Mouse (Mus musculus): ENCODE data around the gene Mnd1.

The Mnd1 gene

DNA sequence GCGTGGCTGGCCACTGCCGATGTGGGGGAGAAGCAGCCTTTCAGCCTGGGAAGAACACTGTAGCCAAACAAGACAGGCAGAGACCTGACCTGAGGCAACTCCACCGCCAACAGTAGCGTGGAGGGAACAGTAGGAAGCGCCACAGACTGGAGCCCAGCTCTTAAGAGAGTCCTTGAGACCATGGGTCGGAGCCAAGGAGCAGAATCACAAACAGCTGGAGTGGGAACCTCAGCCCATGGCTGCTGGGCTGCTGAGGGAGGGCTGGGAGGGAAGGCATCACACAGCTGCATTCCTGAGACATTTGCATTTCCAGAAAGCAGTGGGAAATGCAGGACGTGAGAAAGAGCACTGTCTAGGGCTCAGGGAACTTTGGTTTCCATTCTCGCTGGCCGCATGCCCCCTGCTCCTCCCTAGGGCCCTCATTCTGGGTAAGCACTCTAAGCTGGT, 106.8 kb downstream of the Mnd1 start:
- DNase-seq (ENCODE audit: low read depth, low spot score): no peak

DNA sequence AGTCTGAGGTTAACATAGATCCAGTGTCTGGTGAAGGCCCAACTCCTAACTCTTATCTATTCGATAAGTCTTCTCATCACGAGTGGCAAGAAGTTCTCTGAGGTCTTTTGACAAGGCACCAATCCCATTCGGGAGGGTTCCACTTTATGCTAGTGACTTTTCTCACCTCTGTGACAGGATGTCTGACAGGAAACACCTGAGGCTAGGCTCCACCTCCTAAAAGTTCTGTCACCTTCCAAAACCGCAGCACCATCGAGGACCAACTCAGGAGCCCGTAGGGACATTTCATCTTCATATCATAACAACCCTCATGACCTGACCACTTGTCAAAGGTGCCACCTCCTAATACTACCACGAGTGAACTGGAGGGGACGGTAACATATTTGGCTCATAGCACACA, 109.4 kb downstream of the Mnd1 start:
- no peak for DNase-seq (ENCODE audit: low read depth, low spot score)

DNA sequence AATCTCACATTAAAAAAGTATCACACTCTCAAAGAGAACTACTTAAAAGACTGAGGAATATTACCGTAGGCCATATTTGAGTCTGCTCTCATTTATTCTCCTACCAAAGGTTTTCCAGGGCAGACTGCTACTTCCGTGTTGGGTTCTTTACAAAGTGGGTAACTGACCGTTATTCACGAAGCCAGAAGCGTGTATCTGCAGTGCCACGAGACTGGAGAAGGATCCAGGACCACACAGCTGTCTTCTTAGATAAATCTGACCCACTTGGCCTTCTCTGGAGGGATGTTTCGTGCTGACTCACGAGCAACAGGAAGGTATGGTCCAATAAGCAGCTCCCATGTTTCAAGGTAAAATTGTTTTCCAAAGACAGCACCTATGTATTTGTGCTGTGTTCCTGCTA, 113.8 kb downstream of the Mnd1 start:
- DNase-seq (ENCODE audit: low read depth, low spot score): no peak

DNA sequence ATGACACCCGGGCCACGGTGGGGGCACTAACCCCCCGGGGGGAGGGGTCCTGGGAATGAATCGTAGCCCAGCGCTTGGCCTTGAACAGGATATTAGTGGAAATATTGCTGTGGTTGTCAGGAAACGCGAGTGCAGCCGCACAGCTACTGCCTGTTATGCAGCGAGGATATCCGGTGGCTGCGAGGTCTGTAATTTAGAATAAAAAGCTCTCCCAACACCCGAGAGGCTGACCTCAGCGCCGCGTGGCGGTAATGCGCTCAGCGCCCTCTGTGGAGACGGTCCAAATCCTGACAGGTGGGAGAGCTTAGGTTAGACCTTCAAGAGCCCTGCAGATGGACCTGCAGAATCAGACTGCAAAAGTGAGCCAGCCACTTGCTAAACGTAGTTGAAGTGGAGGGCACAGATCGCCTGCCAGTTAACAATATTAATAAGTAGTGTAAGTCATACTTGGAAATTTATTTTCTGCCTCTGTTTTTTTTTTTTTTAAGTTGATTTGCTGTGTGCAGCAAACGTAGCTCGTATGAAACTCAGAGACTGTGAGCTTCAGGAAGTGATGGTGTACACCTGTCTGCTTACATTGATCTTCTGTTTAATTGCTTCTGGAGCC, 115.0 kb downstream of the Mnd1 start:
- peak; percentile 46 for DNase-seq (ENCODE audit: low read depth, low spot score)

DNA sequence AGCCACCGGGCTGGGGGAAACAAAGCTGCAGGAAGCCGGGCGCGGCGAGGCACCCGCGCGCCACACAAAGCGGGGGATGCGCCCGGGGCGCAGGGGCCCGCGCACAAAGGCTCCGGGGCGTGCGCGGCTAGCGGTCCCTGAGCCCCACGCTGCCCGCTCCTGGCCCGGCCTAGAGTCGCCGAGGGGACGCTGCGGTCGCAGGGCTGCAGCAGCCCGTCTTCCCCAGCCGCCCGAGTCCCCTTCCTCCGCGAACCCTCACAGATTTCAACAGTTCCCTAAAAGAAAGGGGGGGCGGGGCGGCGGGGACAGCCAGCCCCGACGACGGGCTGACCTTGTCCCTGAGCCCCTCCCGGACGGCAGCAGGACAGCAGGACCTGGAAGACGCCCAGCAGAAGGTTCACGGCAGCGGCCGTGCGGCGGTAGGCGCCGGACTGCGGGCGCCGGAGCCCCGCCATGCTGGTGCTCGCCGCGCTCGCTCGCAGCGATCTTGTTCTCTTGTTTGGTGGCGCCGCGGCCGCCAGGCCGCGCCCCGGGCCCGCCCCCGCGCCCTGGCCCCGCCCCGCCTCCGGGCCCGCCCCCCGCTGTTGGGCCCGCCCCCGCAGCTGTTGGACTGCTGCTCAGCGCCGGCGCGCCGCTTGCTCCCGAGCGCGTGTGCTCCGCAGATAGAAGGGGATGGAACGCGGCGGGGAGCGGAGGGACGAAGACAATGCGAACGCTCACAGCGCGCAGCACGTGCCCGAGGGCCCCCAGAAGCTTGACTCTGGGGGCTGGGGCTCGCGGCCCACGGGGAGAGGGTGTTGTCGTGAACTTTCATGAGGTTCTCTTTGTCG, 115.7 kb downstream of the Mnd1 start, which contains the start of gene Tmem131l:
Gene Tmem131l (minus strand): TSS at position 530 of the 830 bp plus-strand sequence.
- peak; percentile 62 for DNase-seq (ENCODE audit: low read depth, low spot score)

DNA sequence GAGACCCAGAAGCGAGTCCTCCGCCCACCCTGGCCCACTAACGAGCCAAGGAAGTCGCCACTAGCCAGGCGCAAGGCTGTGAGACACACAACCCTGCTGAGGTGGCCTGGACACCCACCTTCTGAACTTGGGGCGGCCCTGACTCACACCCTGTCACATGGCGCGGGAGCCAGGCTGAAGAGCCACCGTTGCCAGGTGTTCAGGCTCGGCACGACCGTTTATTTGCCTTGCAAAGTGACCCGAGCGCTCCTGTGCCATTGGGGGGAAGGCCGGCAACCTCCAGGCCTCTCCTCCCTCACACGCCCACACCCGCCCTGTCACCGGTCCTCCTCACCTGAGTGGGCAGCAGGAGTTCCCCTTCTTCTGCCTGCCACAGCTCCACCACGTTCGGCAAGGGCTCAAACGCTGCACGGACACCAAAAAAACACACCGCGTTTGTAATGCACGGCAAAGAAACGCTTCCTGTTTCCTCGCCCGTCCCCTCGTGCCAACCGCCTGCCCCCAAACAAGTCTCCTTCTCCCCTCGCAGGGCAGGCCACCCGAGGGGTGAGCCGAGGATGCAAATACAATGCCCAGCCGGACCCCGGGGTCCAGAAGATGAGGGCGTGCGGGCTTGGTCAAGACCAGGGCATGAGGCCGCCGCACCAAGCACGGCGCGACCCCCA, 116.5 kb downstream of the Mnd1 start:
- no peak for DNase-seq (ENCODE audit: low read depth, low spot score)

DNA sequence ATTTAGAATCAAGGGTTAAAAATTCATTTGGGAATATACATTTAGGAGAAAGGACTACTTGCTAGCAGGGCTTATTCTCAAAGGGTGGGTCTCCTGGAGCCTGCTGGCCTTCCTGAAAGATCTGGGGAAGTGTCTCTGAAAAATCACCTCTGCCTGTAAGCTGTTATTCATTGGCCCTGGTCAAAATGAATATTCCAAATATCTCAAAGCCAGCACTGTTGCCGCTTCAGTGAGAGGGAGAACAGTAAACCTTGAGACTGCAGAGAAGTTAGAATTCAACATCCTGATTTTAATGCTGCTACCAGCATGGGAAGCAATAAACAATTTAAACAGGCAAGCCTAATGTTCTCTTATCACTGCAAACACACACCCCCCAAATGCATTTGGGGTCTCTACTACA, 117.5 kb downstream of the Mnd1 start:
- DNase-seq (ENCODE audit: low read depth, low spot score): no peak

Data from retina, adult 2 months (tissue).